In genomic region chr2:72677731-72678130, GRCm38 (mm10) we compare ENCODE assay signal across 22 mouse cellular contexts.
DNase-seq lines count a peak whose midpoint lies in the region; ATAC-seq and TF ChIP-seq lines count a peak whose summit lies in the region.
"Had no signal": no experiment of that assay in that cellular context is flagged by ENCODE, and none has a peak within 500 bp of the region (broad histone marks: within the 10 kb centered on the region; RNA-seq: fewer than 3 reads in every experiment).

No protein-coding gene starts in this region.

- no peaks in the 10 kb centered on the region for H3K9me3 ChIP-seq in forebrain, embryonic 14.5 days (replicated peaks; ENCODE audit: control insufficient read depth, low read length)
- H3K9me3 ChIP-seq in forebrain, embryonic 10.5 days: no peaks in the 10 kb centered on the region
- H3K9me3 ChIP-seq in liver, embryonic 11.5 days (ENCODE audit: control insufficient read depth, low read length): no peaks in the 10 kb centered on the region
- H3K9me3 ChIP-seq: embryonic facial prominence, embryonic 13.5 days; forebrain, embryonic 15.5 days; heart, embryonic 15.5 days; hindbrain, embryonic 13.5 days had no signal

- no peaks in the 10 kb centered on the region for H3K36me3 ChIP-seq in forebrain, embryonic 14.5 days (ENCODE audit: control insufficient read depth, insufficient read depth, low read length)
- no peaks in the 10 kb centered on the region for H3K36me3 ChIP-seq in forebrain, embryonic 10.5 days (replicated peaks)
- no peaks in the 10 kb centered on the region for H3K36me3 ChIP-seq in thymus, adult 2 months (ENCODE audit: control insufficient read depth, insufficient read depth, low read length)
- no peaks in the 10 kb centered on the region for H3K36me3 ChIP-seq in liver, embryonic 11.5 days (ENCODE audit: control insufficient read depth, insufficient read depth, low read length)
- H3K36me3 ChIP-seq: embryonic facial prominence, embryonic 13.5 days; forebrain, embryonic 15.5 days; heart, embryonic 15.5 days; hindbrain, embryonic 13.5 days had no signal

- H3K4me2 ChIP-seq in forebrain, embryonic 14.5 days (ENCODE audit: low read length): no peak overlapping the region
- H3K4me2 ChIP-seq in liver, embryonic 11.5 days: no peak overlapping the region
- H3K4me2 ChIP-seq: embryonic facial prominence, embryonic 13.5 days; forebrain, embryonic 15.5 days; heart, embryonic 11.5 days; heart, embryonic 15.5 days; hindbrain, embryonic 13.5 days had no signal

- H3K27ac ChIP-seq in forebrain, embryonic 14.5 days (ENCODE audit: low read depth, low read length): no peak overlapping the region
- no peak overlapping the region for H3K27ac ChIP-seq in forebrain, embryonic 10.5 days
- H3K27ac ChIP-seq in layer of hippocampus, adult 2 months: no peak overlapping the region
- H3K27ac ChIP-seq in thymus, adult 2 months (ENCODE audit: control insufficient read depth, insufficient read depth, low read length): no peak overlapping the region
- no peak overlapping the region for H3K27ac ChIP-seq in liver, embryonic 11.5 days (ENCODE audit: low read depth, low read length)
- H3K27ac ChIP-seq: embryonic facial prominence, embryonic 13.5 days; forebrain, embryonic 15.5 days; gastrocnemius, adult 2 months; heart, embryonic 15.5 days; hindbrain, embryonic 13.5 days; hindbrain, postnatal 0 days had no signal

- H3K4me3 ChIP-seq in forebrain, embryonic 14.5 days (ENCODE audit: low read depth, low read length): no peak overlapping the region
- H3K4me3 ChIP-seq in forebrain, embryonic 10.5 days: no peak overlapping the region
- H3K4me3 ChIP-seq in layer of hippocampus, adult 2 months: no peak overlapping the region
- H3K4me3 ChIP-seq in thymus, adult 2 months (ENCODE audit: control insufficient read depth, insufficient read depth, low read length): no peak overlapping the region
- no peak overlapping the region for H3K4me3 ChIP-seq in liver, embryonic 11.5 days (ENCODE audit: low read depth, low read length)
- H3K4me3 ChIP-seq: embryonic facial prominence, embryonic 13.5 days; forebrain, embryonic 15.5 days; gastrocnemius, adult 2 months; heart, embryonic 15.5 days; hindbrain, embryonic 13.5 days had no signal

- TF ChIP-seq POLR2A in thymus, adult 2 months (IDR thresholded peaks at IDR 0.05; ENCODE audit: control insufficient read depth, extremely low read depth, insufficient read depth, low read length, poor library complexity): no peak

- WGBS in forebrain, embryonic 14.5 days: 89% methylated on average over 8 of the region's 8 CpGs
- 85% methylated on average over 8 of the region's 8 CpGs for WGBS in forebrain, embryonic 10.5 days
- 91% methylated on average over 8 of the region's 8 CpGs for WGBS in thymus, adult 2 months
- 81% methylated on average over 8 of the region's 8 CpGs for WGBS in liver, embryonic 11.5 days

- H3K9ac ChIP-seq in forebrain, embryonic 14.5 days (ENCODE audit: low read length): no peak overlapping the region
- H3K9ac ChIP-seq in liver, embryonic 11.5 days (ENCODE audit: low read depth, low read length): no peak overlapping the region
- H3K9ac ChIP-seq: embryonic facial prominence, embryonic 13.5 days; forebrain, embryonic 15.5 days; heart, embryonic 15.5 days; hindbrain, embryonic 13.5 days had no signal

- TF ChIP-seq CTCF in layer of hippocampus, adult 2 months (conservative IDR thresholded peaks at IDR 0.05): no peak
- no peak for TF ChIP-seq CTCF in thymus, adult 2 months (IDR thresholded peaks at IDR 0.05; ENCODE audit: borderline replicate concordance, control insufficient read depth, extremely low read depth, insufficient read depth, low read length, poor library complexity)

- no peaks in the 10 kb centered on the region for H3K27me3 ChIP-seq in forebrain, embryonic 14.5 days (replicated peaks; ENCODE audit: control insufficient read depth, insufficient read depth, low read length)
- H3K27me3 ChIP-seq in forebrain, embryonic 10.5 days (ENCODE audit: poor library complexity, severe bottlenecking): peaks cover 31% of the 10 kb centered on the region
- H3K27me3 ChIP-seq in thymus, adult 2 months (ENCODE audit: control insufficient read depth, insufficient read depth, low read length): no peaks in the 10 kb centered on the region
- no peaks in the 10 kb centered on the region; the same call in 1 of the 2 replicates for H3K27me3 ChIP-seq in liver, embryonic 11.5 days (replicated peaks; ENCODE audit: control insufficient read depth, insufficient read depth, low read length)
- H3K27me3 ChIP-seq: embryonic facial prominence, embryonic 13.5 days; forebrain, embryonic 15.5 days had no signal

- peaks cover 5% of the 10 kb centered on the region; the same call in 1 of the 2 replicates for H3K4me1 ChIP-seq in forebrain, embryonic 14.5 days (ENCODE audit: control insufficient read depth, insufficient read depth, low read length)
- H3K4me1 ChIP-seq in forebrain, embryonic 10.5 days: peaks cover 25% of the 10 kb centered on the region
- H3K4me1 ChIP-seq in thymus, adult 2 months (replicated peaks; ENCODE audit: control insufficient read depth, insufficient read depth, low read length): no peaks in the 10 kb centered on the region
- no peaks in the 10 kb centered on the region for H3K4me1 ChIP-seq in liver, embryonic 11.5 days (replicated peaks; ENCODE audit: control insufficient read depth, insufficient read depth, low read length)

- DNase-seq in forebrain, embryonic 14.5 days (ENCODE audit: low spot score): peak; percentile 52
- no peak for DNase-seq in forebrain, embryonic 10.5 days (ENCODE audit: extremely low spot score, low spot score)
- peak; percentile 14 for DNase-seq in layer of hippocampus, adult 11-12 months (ENCODE audit: low spot score)
- DNase-seq in layer of hippocampus, adult 2 months (ENCODE audit: low spot score in 2 of 2): no peak
- peak; percentile 16 for DNase-seq in right cerebral cortex, postnatal 14 days
- no peak for DNase-seq in right cerebral cortex, postnatal 36 days (ENCODE audit: low spot score in 2 of 2)
- DNase-seq in thymus, adult 2 months: no peak
- DNase-seq in liver, embryonic 11.5 days (ENCODE audit: low spot score): no peak
- DNase-seq: adrenal gland, adult 8-10 months; adrenal gland, postnatal 36 days; cerebellum, adult 11-12 months; cerebellum, adult 9-10 months; cerebellum, postnatal 25 days; gastrocnemius, adult 2 months; gastrocnemius, postnatal 36 days; heart, postnatal 14 days had no signal

- no peak for ATAC-seq in forebrain, embryonic 14.5 days
- ATAC-seq in liver, embryonic 11.5 days (replicated peaks; ENCODE audit: low FRiP score): no peak
- ATAC-seq: forebrain, embryonic 15.5 days; hindbrain, postnatal 0 days had no signal

Comparison
In these comparisons a context has a peak if more than half of its experiments do, and no peak if none do; other contexts are left out.
1. DNase-seq: peak in forebrain, embryonic 14.5 days (single experiment), layer of hippocampus, adult 11-12 months (single experiment) and right cerebral cortex, postnatal 14 days (single experiment); none in forebrain, embryonic 10.5 days (single experiment), layer of hippocampus, adult 2 months (0 of 2), right cerebral cortex, postnatal 36 days (0 of 2), thymus, adult 2 months (single experiment) and liver, embryonic 11.5 days (single experiment).